Mouse (Mus musculus) olfactory bulb, adult 2 months (tissue): ENCODE measurements around the gene Uts2.

ENCODE experiments used
- CTCF ChIP-seq: fragments of 200-500 bp; IDR thresholded peaks from 2 replicates; pipeline ENCODE4 v1.5.1; 2012; ENCODE audit warnings: low read depth, mild to moderate bottlenecking, low read length, moderate library complexity; ENCODE audit not compliant: insufficient read depth
- POLR2A ChIP-seq: fragments of 200-500 bp; IDR thresholded peaks from 2 replicates; pipeline ENCODE4 v1.6.1; 2012; ENCODE audit warnings: mild to moderate bottlenecking, low read depth, low read length, moderate library complexity; ENCODE audit not compliant: insufficient read depth

DNA sequence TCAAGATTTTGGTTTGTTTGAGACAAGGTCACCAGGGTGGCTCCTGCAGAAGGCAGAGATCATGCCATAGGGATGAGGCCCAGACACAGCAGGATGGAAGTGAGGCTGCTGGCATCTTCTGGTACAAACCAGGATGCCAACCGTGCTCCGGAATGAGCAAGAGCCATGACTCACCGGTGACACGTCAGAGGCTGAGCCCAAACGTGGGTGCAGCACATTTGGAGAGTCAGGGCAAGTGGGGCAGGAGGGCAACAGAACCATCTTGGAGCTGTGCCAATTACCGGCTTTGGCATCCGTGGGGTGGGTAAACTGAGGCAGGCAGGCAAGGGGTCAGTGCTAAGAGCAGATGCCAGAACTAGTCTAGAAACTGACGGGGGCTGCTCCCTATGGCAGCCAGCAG is 23.6 kb upstream of the Uts2 start:
- TF ChIP-seq CTCF (no peak), POLR2A (no peak)
